Mouse (Mus musculus) heart, postnatal 0 days (tissue): ENCODE results near the gene Ntn4.

Experiments
- CTCF ChIP-seq: IDR thresholded peaks from 2 replicates; pipeline ENCODE4 v1.5.1; 2016; ENCODE audit warnings: antibody characterized with exemption, control low read depth, low read depth
- EP300 ChIP-seq: IDR thresholded peaks from 2 replicates; pipeline ENCODE4 v1.6.1; 2016; ENCODE audit warnings: antibody characterized with exemption, low read depth

DNA sequence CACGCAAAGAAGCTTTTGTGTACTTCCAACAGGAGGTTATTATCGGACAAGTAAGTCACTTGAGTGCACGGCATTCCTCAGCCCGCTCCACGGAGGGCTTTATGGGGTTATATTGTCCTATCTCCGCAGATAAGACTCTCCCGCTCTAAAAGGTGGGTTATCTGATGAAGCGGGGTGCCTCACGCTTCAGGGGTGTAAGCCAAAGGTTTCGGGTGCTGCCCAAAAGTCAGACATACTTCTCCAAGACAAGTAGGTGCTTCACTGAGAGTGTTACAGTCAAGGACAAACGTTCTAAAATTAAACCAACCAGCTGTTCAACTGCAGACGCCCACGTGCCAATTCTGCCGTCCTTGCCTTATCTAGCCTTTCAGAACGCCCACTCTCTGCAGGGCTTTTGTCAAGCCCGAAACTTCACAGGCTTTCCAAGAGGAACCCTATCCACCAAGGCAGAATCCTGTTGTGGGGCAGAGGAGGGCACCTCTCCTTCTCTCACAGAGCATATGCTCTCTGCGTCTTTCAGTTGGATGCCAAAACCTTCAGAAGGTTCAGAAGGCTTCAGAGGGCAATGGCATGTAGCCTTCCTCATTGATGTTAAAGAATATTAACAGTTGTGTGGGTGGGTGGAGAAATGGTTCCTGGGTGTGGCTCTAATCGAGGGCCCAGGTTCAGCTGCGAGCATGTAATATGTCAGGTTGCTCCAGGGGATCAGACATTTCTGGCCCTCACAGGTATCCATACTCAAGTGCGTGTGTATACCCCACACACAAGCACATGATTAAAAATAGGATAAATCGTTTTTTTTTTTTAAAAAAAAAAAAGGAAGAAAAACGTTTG, 32.4 kb downstream of the Ntn4 start:
- TF ChIP-seq CTCF (no peak), EP300 (peak; percentile 69; the same call in 1 of the 2 replicates)
